Mouse (Mus musculus) neural tube, embryonic 12.5 days (tissue): ENCODE results near the gene Gm2004. TPM values are rescaled to one million over a fixed set of nuclear protein-coding genes. Genes with fewer than 3 reads are reported as not detected.
"Not testable (repeated sequence)": the region's sequence is repeated elsewhere in the genome, so short reads cannot be mapped to it uniquely, and the experiment has no call there.

Experiments used
- ATAC-seq: fragments of 200-750 bp; cut with Nextera tagmentation; 2 replicates; pipeline ENCODE4 v1.8.0; 2017; ENCODE audit warnings: low read depth, mild to moderate bottlenecking, moderate TSS enrichment, moderate library complexity; ENCODE audit not compliant: low FRiP score
- H3K27ac ChIP-seq: fragments of 300-500 bp; sonication (generic); 2 replicates; pipeline ENCODE4 v1.5.1; 2016
- H3K27me3 ChIP-seq: fragments of 300-500 bp; sonication (generic); replicated peaks from 2 replicates; pipeline ENCODE4 v1.6.1; 2016; ENCODE audit warnings: mild to moderate bottlenecking
- H3K36me3 ChIP-seq: fragments of 300-500 bp; sonication (generic); 2 replicates; pipeline ENCODE4 v1.6.1; 2016; ENCODE audit warnings: mild to moderate bottlenecking
- H3K4me1 ChIP-seq: fragments of 300-500 bp; sonication (generic); 2 replicates; pipeline ENCODE4 v1.6.1; 2016
- H3K4me2 ChIP-seq: fragments of 300-500 bp; sonication (generic); replicated peaks from 2 replicates; pipeline ENCODE4 v1.6.1; 2016; ENCODE audit warnings: mild to moderate bottlenecking
- H3K4me3 ChIP-seq: fragments of 300-500 bp; sonication (generic); 2 replicates; pipeline ENCODE4 v1.5.1; 2016
- H3K9ac ChIP-seq: fragments of 300-500 bp; sonication (generic); 2 replicates; pipeline ENCODE4 v1.6.1; 2016; ENCODE audit warnings: mild to moderate bottlenecking
- H3K9me3 ChIP-seq: fragments of 300-500 bp; sonication (generic); 2 replicates; pipeline ENCODE4 v1.6.1; 2016; ENCODE audit warnings: mild to moderate bottlenecking
- WGBS: fragments of 180-500 bp; shearing (Covaris S2); methylation state at CpG from one replicate; pipeline ENCODE4 v1.1.7; 2016; 5-methylcytosine and 5-hydroxymethylcytosine counted together
- polyA plus RNA-seq: library from polyadenylated mRNA; unstranded; fragments of >200 nt; fragmentation: Nextera tagmentation; extraction: Ambion mirVana; gene quantifications from 2 replicates; pipeline ENCODE4 v1.2.1, GENCODE M21; 2016

The Gm2004 gene
- polyA plus RNA-seq, result 0.43 and 0.68 TPM in 2 replicates

- not testable (repeated sequence) for ATAC-seq, H3K9ac ChIP-seq, H3K27me3 ChIP-seq, H3K4me3 ChIP-seq, H3K27ac ChIP-seq, H3K4me2 ChIP-seq, H3K9me3 ChIP-seq, H3K4me1 ChIP-seq, H3K36me3 ChIP-seq
- WGBS, result no CpG with 5 or more reads among the region's 2 CpGs
Measured at GRCm38 (mm10) chr2:176149725-176150124, at the start of gene Gm2004. Gene Gm2004 (minus strand): TSS chr2:176149825.

Other genes starting within 250 kb of the Gm2004 start
- 3.0 and 3.4 TPM in 2 replicates for gene Zfp966, start 218.7 kb downstream of the Gm2004 start, polyA plus RNA-seq
- 19.1 and 22.2 TPM in 2 replicates for gene Gm2026, start 184.5 kb downstream of the Gm2004 start, polyA plus RNA-seq
- gene 2210418O10Rik, start 76.7 kb upstream of the Gm2004 start, polyA plus RNA-seq, result 3.9 and 4.1 TPM in 2 replicates
- not detected in 2 replicates for gene Gm11009, start 169.7 kb upstream of the Gm2004 start, polyA plus RNA-seq